Mouse (Mus musculus): ENCODE measurements around the gene Fgfr2.

GRCm38 (mm10) chr7:132105326-132105725 lies 1017.8 kb downstream of the Fgfr2 start:
- TF ChIP-seq CTCF (IDR thresholded peaks at IDR 0.05; ENCODE audit: low read depth) (no peak), EP300 (IDR thresholded peaks at IDR 0.05; ENCODE audit: low read depth) (no peak)

Data from liver, postnatal 0 days (tissue).